In genomic region chr1:91397927-91398259, GRCm38 (mm10) we compare ENCODE assay signal across 7 mouse cellular contexts. TPM values are rescaled to one million over a fixed set of nuclear protein-coding genes. Genes with fewer than 3 reads are reported as not detected.
DNase-seq lines count a peak whose midpoint lies in the region; ATAC-seq and TF ChIP-seq lines count a peak whose summit lies in the region.

No protein-coding gene starts in this region.

- DNase-seq in right cerebral cortex, postnatal 25 days: peak; percentile 25
- no peak for DNase-seq in right cerebral cortex, postnatal 36 days (ENCODE audit: low spot score in 2 of 2)
- DNase-seq in embryonic facial prominence, embryonic 14.5 days (ENCODE audit: low spot score): no peak
- DNase-seq in hindbrain, postnatal 0 days (ENCODE audit: low spot score): no peak
- DNase-seq in retina, embryonic 14.5 days (ENCODE audit: low spot score): no peak
- no peak for DNase-seq in right cerebral cortex, adult 2 months (ENCODE audit: low spot score in 2 of 2)

- H3K9ac ChIP-seq in embryonic facial prominence, embryonic 14.5 days (ENCODE audit: low read depth, low read length): peak overlapping the region; percentile 95
- H3K9ac ChIP-seq in hindbrain, postnatal 0 days (replicated peaks; ENCODE audit: low read length): peak overlapping the region; percentile 85

- H3K4me2 ChIP-seq in embryonic facial prominence, embryonic 14.5 days (ENCODE audit: low read depth, low read length): peak overlapping the region; percentile 83
- H3K4me2 ChIP-seq in hindbrain, postnatal 0 days (ENCODE audit: low read depth, low read length): peak overlapping the region; percentile 93

- peak overlapping the region; percentile 88 for H3K27ac ChIP-seq in embryonic facial prominence, embryonic 14.5 days (replicated peaks; ENCODE audit: low read depth, low read length)
- peak overlapping the region; percentile 91 for H3K27ac ChIP-seq in hindbrain, postnatal 0 days

- no peaks in the 10 kb centered on the region for H3K27me3 ChIP-seq in embryonic facial prominence, embryonic 14.5 days (replicated peaks; ENCODE audit: control insufficient read depth, insufficient read depth, low read length)
- H3K27me3 ChIP-seq in hindbrain, postnatal 0 days (ENCODE audit: insufficient read depth, low read length): no peaks in the 10 kb centered on the region

- no peaks in the 10 kb centered on the region for H3K9me3 ChIP-seq in embryonic facial prominence, embryonic 14.5 days (ENCODE audit: control insufficient read depth, low read length)
- H3K9me3 ChIP-seq in hindbrain, postnatal 0 days (ENCODE audit: low read length): no peaks in the 10 kb centered on the region

- TF ChIP-seq CTCF in hindbrain, postnatal 0 days (IDR thresholded peaks at IDR 0.05; ENCODE audit: low read depth): no peak

- 0% methylated on average over 12 of the region's 12 CpGs for WGBS in embryonic facial prominence, embryonic 14.5 days
- 1% methylated on average over 12 of the region's 12 CpGs for WGBS in hindbrain, postnatal 0 days

- peaks cover 29% of the 10 kb centered on the region for H3K36me3 ChIP-seq in embryonic facial prominence, embryonic 14.5 days (ENCODE audit: control insufficient read depth, insufficient read depth, low read length)
- H3K36me3 ChIP-seq in hindbrain, postnatal 0 days (ENCODE audit: insufficient read depth, low read length): no peaks in the 10 kb centered on the region

- H3K4me1 ChIP-seq in embryonic facial prominence, embryonic 14.5 days (ENCODE audit: control insufficient read depth, insufficient read depth, low read length): peaks cover 15% of the 10 kb centered on the region
- H3K4me1 ChIP-seq in hindbrain, postnatal 0 days (ENCODE audit: insufficient read depth, low read length): peaks cover 16% of the 10 kb centered on the region; the same call in 1 of the 2 replicates

- no peak for ATAC-seq in embryonic facial prominence, embryonic 14.5 days (ENCODE audit: low read depth)
- ATAC-seq in hindbrain, postnatal 0 days: 0 out of 2 replicates have a peak, but pooled peaks have one; percentile 4
- ATAC-seq in megakaryocyte-erythroid progenitor cell, adult 5-6 weeks (replicated peaks; ENCODE audit: low FRiP score, low TSS enrichment, poor library complexity, severe bottlenecking): peak; percentile 36

- H3K4me3 ChIP-seq in embryonic facial prominence, embryonic 14.5 days (ENCODE audit: low read depth, low read length): peak overlapping the region; percentile 94
- peak overlapping the region; percentile 62 for H3K4me3 ChIP-seq in hindbrain, postnatal 0 days (ENCODE audit: low read length)

RNA-seq across cellular contexts. Expression of gene Ilkap, which starts 0.7 kb away (rescaled TPM):
- 138 and 146 TPM in 2 replicates for polyA plus RNA-seq in embryonic facial prominence, embryonic 14.5 days (2014; fragmentation: Nextera tagmentation; extraction: Ambion mirVana)
- 66.7 and 66.9 TPM in 2 replicates for total RNA-seq in hindbrain, postnatal 0 days (2014; rRNA removed)
- 119 and 120 TPM in 2 replicates for polyA plus RNA-seq in hindbrain, postnatal 0 days (2015; fragmentation: Nextera tagmentation; extraction: Ambion mirVana)
- total RNA-seq in megakaryocyte-erythroid progenitor cell, adult 5-6 weeks (2014; fragmentation: Nextera tagmentation): 137 and 199 TPM in 2 replicates
- total RNA-seq in megakaryocyte-erythroid progenitor cell, adult 5-6 weeks (2017): 163 and 170 TPM in 2 replicates

RNA-seq across cellular contexts. Expression of gene Hes6, which starts 15.9 kb away (rescaled TPM):
- 106 and 114 TPM in 2 replicates for polyA plus RNA-seq in embryonic facial prominence, embryonic 14.5 days (2014; fragmentation: Nextera tagmentation; extraction: Ambion mirVana)
- total RNA-seq in hindbrain, postnatal 0 days (2014; rRNA removed): 154 and 160 TPM in 2 replicates
- polyA plus RNA-seq in hindbrain, postnatal 0 days (2015; fragmentation: Nextera tagmentation; extraction: Ambion mirVana): 129 and 131 TPM in 2 replicates
- total RNA-seq in megakaryocyte-erythroid progenitor cell, adult 5-6 weeks (2014; fragmentation: Nextera tagmentation): 20.1 and 22.5 TPM in 2 replicates
- 13.8 and 17.3 TPM in 2 replicates for total RNA-seq in megakaryocyte-erythroid progenitor cell, adult 5-6 weeks (2017)

RNA-seq across cellular contexts. Expression of gene Erfe, which starts 31.7 kb away (rescaled TPM):
- polyA plus RNA-seq in embryonic facial prominence, embryonic 14.5 days (2014; fragmentation: Nextera tagmentation; extraction: Ambion mirVana): 1.5 and 2.5 TPM in 2 replicates
- total RNA-seq in hindbrain, postnatal 0 days (2014; rRNA removed): 0.25 and 0.42 TPM in 2 replicates
- 0.15 and 0.19 TPM in 2 replicates for polyA plus RNA-seq in hindbrain, postnatal 0 days (2015; fragmentation: Nextera tagmentation; extraction: Ambion mirVana)
- total RNA-seq in megakaryocyte-erythroid progenitor cell, adult 5-6 weeks (2014; fragmentation: Nextera tagmentation): 2.0 and 2.3 TPM in 2 replicates
- total RNA-seq in megakaryocyte-erythroid progenitor cell, adult 5-6 weeks (2017): 0.04 and 0.42 TPM in 2 replicates

RNA-seq across cellular contexts. Expression of gene Klhl30, which starts 47.1 kb away (rescaled TPM):
- 7.0 and 10.0 TPM in 2 replicates for polyA plus RNA-seq in embryonic facial prominence, embryonic 14.5 days (2014; fragmentation: Nextera tagmentation; extraction: Ambion mirVana)
- 0.31 and 0.79 TPM in 2 replicates for total RNA-seq in hindbrain, postnatal 0 days (2014; rRNA removed)
- polyA plus RNA-seq in hindbrain, postnatal 0 days (2015; fragmentation: Nextera tagmentation; extraction: Ambion mirVana): 0.25 and 0.29 TPM in 2 replicates
- 0.20 TPM in 1 of 2 replicates, not detected in the other for total RNA-seq in megakaryocyte-erythroid progenitor cell, adult 5-6 weeks (2014; fragmentation: Nextera tagmentation)
- total RNA-seq in megakaryocyte-erythroid progenitor cell, adult 5-6 weeks (2017): not detected in 2 replicates
